Mouse (Mus musculus) monocyte, adult 59 days (primary cell): ENCODE results near the gene 4930451I11Rik. TPM values are rescaled to one million over a fixed set of nuclear protein-coding genes. Genes with fewer than 3 reads are reported as not detected.

Experiments used
- total RNA-seq, 2 experiments: library from RNA; stranded (reverse); gene quantifications; one replicate each; pipeline ENCODE4 v1.2.4; 2023

The 4930451I11Rik gene
- not detected for total RNA-seq

DNA sequence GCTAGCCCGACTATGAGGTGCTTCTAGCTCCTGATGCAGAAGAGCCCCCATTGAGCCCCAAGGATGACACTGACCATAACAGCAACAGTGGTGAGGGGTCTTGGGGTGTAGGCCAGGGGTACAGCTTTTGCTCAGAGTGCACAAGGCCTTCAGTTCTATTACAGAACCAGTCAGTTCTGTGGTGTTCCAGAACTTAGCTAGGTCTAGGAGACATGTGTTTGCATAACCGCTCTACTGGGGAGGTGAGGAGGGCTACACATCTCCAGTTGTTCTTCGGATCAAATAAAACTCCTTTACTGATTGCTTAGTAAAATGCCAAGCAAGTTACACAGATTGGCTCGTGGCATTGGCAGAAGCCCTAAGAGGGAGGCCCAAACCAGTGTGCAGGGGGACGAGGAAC, at the start of gene 4930451I11Rik:
4930451I11Rik (minus strand) TSS at position 101 of the 400 bp plus-strand sequence.

DNA sequence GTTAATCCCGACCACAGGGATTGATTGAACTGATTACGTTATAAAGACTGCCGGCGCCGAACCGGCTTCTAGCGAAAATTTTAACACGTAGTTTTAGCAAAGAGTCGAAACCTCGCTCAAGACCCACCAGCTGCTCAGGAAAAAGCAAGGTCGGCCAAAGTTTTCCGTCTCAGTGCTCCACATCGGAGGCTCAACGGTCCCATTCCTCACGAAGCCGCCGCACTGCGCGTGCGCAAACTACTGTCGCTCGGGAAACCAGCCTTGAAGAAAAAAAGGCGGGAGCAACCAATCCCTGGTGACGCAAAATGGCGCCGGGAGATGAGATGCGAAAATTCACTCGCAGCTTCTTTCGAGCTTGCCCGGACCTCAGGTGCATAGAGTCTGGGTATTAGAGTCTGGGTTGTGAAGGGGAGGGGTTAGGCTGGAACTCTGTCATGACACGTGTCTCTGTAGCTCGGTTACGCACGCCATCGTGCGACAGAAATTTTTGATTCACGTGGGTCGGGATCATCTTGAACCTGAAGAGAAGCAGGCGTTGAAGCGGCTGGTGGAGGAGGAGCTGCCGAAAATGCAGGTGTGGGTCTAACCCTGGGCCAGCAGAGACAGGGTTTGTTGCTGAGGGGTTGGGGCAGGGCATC, 30.8 kb upstream of the 4930451I11Rik start, which contains the start of gene Ino80e:
Ino80e (minus strand) TSS at position 231 of the 638 bp plus-strand sequence.

DNA sequence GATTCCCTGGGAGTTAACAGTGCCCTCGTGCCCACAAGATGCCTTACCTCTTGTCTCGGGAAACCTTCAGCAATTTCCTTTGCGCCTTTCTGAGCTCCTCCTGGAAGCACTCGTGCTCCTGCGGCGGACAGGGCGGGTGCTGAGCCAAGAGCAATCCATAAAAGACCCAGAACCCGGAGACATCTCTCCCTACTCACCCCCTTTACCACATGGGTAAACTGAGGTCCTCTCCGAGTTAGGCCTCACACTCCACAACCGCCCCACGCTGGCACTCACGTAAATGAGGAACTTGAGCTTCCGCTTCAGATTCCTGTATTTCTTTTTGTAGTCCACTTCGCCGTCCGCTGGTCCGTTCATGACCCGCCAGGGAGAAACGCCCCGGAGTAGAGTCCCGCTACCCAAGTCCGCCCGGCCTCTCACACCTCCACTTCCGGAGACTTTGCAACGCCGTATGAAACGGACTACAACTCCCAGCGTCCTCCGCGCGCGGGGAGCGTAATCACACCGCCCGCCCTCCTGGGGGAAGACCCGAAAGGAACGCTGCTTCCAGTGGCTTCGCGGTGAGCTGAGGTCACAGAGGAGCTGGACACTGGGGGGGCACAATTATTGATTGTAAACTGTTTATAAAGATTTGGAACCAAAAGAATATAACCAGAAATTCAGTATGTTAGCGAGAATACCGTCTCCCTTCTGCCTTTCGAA, 30.1 kb upstream of the 4930451I11Rik start, which contains the start of gene Hirip3:
Hirip3 (plus strand) TSS at position 544 of the 702 bp plus-strand sequence.

DNA sequence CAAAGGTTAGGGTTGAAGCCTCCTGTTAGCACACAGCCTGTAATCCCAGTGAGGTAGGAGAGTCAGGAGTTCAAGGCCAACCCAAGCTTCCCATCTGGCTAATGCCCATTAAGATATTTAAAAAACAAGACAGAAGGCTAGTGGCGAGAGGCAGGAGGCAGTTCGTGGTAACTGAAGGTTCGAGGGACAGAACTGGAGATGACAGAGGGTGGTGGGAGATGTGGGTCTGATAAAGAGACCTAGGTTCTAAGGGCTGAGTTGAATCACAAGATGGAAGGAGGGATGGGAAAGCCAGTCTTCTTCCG, 15.6 kb upstream of the 4930451I11Rik start, which contains the start of gene Doc2a:
Doc2a (plus strand) TSS at position 301 of the 305 bp plus-strand sequence.

DNA sequence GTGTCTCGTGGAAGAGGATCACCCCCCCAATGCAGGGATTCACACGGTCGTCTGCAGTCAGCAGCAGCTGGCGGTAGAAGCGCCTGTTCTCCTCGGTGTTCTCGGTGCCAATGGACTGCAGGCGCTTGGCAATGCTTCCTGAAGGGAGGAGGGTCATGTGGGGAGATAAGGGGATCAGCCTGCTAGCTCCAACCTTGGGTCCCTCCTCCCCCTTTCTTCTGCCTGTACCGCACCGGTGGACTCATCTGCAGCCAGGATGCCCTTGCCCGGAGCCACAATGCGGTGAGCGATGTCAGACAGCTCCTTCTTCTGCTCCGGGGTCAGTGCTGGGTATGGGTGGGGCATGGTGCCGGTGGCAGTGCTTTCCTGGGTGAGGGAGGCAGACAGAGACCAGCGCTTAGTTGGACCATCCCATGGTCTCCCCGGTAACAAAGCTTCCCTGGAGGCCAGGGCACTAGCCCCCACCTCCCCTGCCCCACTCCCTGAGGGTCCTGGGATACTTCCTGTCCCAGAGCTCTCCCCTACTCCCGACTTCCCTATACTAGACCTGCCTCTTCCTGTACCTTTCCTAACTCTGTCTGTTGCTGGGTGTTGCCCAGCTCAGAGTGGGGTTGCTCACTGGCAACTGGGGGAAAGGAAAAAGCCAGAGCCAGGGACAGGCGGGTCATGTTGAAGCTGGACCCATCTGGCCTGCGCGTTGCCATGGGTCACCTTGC, 33.9 kb downstream of the 4930451I11Rik start, which contains the start of gene Fam57b:
Fam57b (plus strand) TSS at position 258 of the 716 bp plus-strand sequence.

DNA sequence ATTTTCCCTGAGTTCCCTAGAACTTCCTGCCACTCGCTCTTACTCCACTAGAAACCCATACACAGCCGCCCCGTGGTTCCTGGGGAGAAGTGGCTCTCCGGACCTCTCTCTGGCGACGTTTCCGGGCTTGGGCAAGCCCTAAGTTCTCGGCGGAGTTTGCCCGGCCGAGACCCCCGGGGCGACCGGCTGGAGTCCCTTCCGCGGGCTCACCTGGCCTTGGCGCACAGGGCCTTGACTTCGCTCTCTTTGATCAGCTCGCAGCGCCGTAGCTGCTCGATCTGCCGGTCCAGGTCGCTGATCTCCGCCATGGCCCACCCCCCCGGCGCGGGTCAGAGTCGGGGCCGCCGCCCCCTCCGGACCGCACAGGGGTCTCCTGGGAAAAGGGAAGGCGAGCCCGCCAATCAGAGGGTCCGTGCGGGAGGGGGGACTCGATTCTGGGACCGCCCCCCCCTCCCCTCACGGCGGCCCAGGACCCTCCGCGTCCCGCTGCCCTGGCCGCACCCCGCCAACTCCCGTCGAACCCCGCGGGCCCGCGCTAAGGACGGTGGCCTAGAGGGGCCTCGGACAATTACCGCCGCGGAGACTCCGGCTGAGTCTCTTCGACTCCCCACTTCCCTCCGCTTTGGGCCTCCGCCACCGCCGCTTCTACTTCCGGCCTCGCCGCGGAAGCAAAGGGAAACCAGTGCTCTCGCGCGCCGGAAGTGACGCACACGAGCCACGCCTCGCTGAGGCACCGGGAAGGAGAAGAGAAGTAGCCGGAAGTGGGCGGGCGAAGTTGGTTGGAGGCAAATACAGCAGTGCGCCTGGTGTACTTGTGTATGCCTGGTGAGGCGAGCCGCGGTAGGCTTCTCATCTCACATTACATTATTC, 39.4 kb downstream of the 4930451I11Rik start, which contains the start of gene Ppp4c:
Ppp4c (minus strand) TSS at position 646 of the 870 bp plus-strand sequence.

DNA sequence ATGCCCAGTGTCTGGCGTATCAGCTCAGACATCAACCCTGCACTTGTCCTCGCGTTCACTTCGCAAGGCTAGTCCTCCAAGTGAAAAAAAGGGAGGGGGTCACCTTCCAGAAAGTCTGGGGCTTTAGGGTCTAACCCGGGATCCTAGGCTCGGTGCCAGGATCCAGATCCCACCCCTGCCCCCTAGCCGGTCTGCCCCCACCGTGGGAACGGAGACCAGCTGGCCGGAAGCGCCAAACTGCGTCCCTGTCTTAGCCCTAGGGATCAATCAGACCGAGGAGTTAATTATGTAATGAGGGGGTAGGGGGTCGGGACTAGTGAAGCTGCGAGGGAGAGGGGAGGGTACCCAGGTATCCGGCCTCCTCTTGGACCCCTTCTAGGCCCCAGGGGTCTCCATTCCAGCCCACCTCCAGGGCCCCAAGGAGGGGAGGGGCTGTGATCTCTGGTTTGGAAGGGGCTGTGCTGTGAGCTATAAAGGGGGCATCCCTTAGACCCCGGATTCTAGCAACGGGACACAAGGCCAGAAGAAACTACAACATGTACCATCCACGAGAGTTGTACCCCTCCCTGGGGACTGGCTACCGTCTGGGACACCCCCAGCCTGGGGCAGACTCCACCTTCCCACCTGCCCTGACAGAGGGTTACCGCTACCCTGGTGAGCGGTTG, 50.3 kb downstream of the 4930451I11Rik start, which contains the start of gene Tbx6:
Tbx6 (plus strand) TSS at position 513 of the 665 bp plus-strand sequence.

Other genes with a start within 250 kb of the 4930451I11Rik start
- 100 to 1,000 TPM; 108 to 125 TPM for gene Apobr, start 246.7 kb downstream of the 4930451I11Rik start, total RNA-seq
- gene Cln3, start 245.8 kb downstream of the 4930451I11Rik start, total RNA-seq: 100 to 1,000 TPM; 241 to 250 TPM
- 10 to 100 TPM; 10.8 to 13.3 TPM for gene Il27, start 236.7 kb downstream of the 4930451I11Rik start, total RNA-seq
- 10 to 100 TPM; 83.7 to 95.7 TPM for gene Nupr1, start 200.8 kb downstream of the 4930451I11Rik start, total RNA-seq
- 10 to 100 TPM; 31.8 to 41.5 TPM for gene Sgf29, start 182.3 kb downstream of the 4930451I11Rik start, total RNA-seq
- 1 to 10 TPM; 5.7 to 6.0 TPM for gene Sult1a1, start 155.2 kb downstream of the 4930451I11Rik start, total RNA-seq
- 100 to 1,000 TPM; 104 to 129 TPM for gene Bola2, start 136.2 kb downstream of the 4930451I11Rik start, total RNA-seq
- 10 to 100 TPM; 12.0 to 12.3 TPM for gene Slx1b, start 135.9 kb downstream of the 4930451I11Rik start, total RNA-seq
- 1,000 to 10,000 TPM; 1,489 to 1,521 TPM for gene Coro1a, start 123.9 kb downstream of the 4930451I11Rik start, total RNA-seq
- 100 to 1,000 TPM; 148 to 156 TPM for gene Mapk3, start 72.0 kb downstream of the 4930451I11Rik start, total RNA-seq
- 10 to 100 TPM; 22.0 to 22.2 TPM for gene Gdpd3, start 65.3 kb downstream of the 4930451I11Rik start, total RNA-seq
- gene Ypel3, start 54.7 kb downstream of the 4930451I11Rik start, total RNA-seq: 100 to 1,000 TPM; 256 to 258 TPM
- 1 to 10 TPM; 6.9 to 8.2 TPM for gene Tbx6, start 50.2 kb downstream of the 4930451I11Rik start, total RNA-seq
- gene Ppp4c, start 39.1 kb downstream of the 4930451I11Rik start, total RNA-seq: 100 to 1,000 TPM; 218 to 242 TPM
- not detected for gene Fam57b, start 34.0 kb downstream of the 4930451I11Rik start, total RNA-seq
- gene Doc2a, start 15.8 kb upstream of the 4930451I11Rik start, total RNA-seq: not detected
- 10 to 100 TPM in 1 of 2 experiments, 1 to 10 TPM in 1; 5.0 to 14.0 TPM for gene Hirip3, start 30.3 kb upstream of the 4930451I11Rik start, total RNA-seq
- gene Ino80e, start 30.7 kb upstream of the 4930451I11Rik start, total RNA-seq: 10 to 100 TPM; 52.2 to 66.3 TPM
- 10 to 100 TPM; 71.6 to 71.9 TPM for gene Taok2, start 53.1 kb upstream of the 4930451I11Rik start, total RNA-seq
- 10 to 100 TPM; 63.5 to 71.0 TPM for gene Tmem219, start 91.3 kb upstream of the 4930451I11Rik start, total RNA-seq
- gene Kctd13, start 97.2 kb upstream of the 4930451I11Rik start, total RNA-seq: 10 to 100 TPM; 31.5 to 32.7 TPM
- not detected for gene Asphd1, start 117.9 kb upstream of the 4930451I11Rik start, total RNA-seq
- gene Sez6l2, start 118.9 kb upstream of the 4930451I11Rik start, total RNA-seq: 1 to 10 TPM; 2.2 to 4.1 TPM
- 10 to 100 TPM; 84.1 to 92.1 TPM for gene Cdipt, start 144.3 kb upstream of the 4930451I11Rik start, total RNA-seq
- 1 to 10 TPM; 3.5 to 3.7 TPM for gene Cdiptos, start 144.5 kb upstream of the 4930451I11Rik start, total RNA-seq
- gene Mvp, start 183.0 kb upstream of the 4930451I11Rik start, total RNA-seq: 100 to 1,000 TPM; 116 to 123 TPM
- 1 to 10 TPM in 1 of 2 experiments, not detected in 1; 9.0 TPM for gene Pagr1b, start 184.8 kb upstream of the 4930451I11Rik start, total RNA-seq
- gene Pagr1a, start 185.7 kb upstream of the 4930451I11Rik start, total RNA-seq: 10 to 100 TPM in 1 of 2 experiments, 1 to 10 TPM in 1; 2.2 to 14.5 TPM
- gene Gm42742, start 189.5 kb upstream of the 4930451I11Rik start, total RNA-seq: 10 to 100 TPM; 29.0 to 34.8 TPM
- gene Prrt2, start 189.6 kb upstream of the 4930451I11Rik start, total RNA-seq: 1 to 10 TPM; 1.3 TPM
- gene Maz, start 195.4 kb upstream of the 4930451I11Rik start, total RNA-seq: 100 to 1,000 TPM; 166 to 172 TPM
- 1 to 10 TPM; 1.7 to 2.3 TPM for gene Kif22, start 210.8 kb upstream of the 4930451I11Rik start, total RNA-seq